Mouse (Mus musculus): ENCODE measurements around the gene Clasp2. TPM values are rescaled to one million over a fixed set of nuclear protein-coding genes. Genes with fewer than 3 reads are reported as not detected.

The Clasp2 gene
- total and polyA plus RNA-seq, 3 experiments = 28.7 to 209 (median 30.8) TPM

- peaks cover 14 to 23% of the 10 kb centered on the region in 2 experiments for H3K4me1 ChIP-seq (ENCODE audit: control insufficient read depth in 1 of 2, insufficient read depth in 2 of 2, low read length in 2 of 2)
- H3K4me3 ChIP-seq (ENCODE audit: control insufficient read depth in 1 of 2, insufficient read depth in 1 of 2, low read depth in 2 of 2, low read length in 2 of 2) = peak within 1 kb of the TSS; percentile 78 to 94
- DNase-seq (ENCODE audit: low read depth, low spot score) = peak; percentile 91
- peak; percentile 80 to 93; a peak in 3 of 4 replicates for TF ChIP-seq POLR2A (IDR thresholded peaks at IDR 0.05; ENCODE audit: control insufficient read depth in 1 of 2, insufficient read depth in 1 of 2, low read depth in 1 of 2, low read length in 2 of 2, poor library complexity in 1 of 2)
- peak; percentile 73 for TF ChIP-seq ZMIZ1 (IDR thresholded peaks at IDR 0.05; ENCODE audit: low read depth, low read length)
- no peak for TF ChIP-seq ZC3H11A (IDR thresholded peaks at IDR 0.05; ENCODE audit: low read depth, low read length)
- TF ChIP-seq GATA1 (IDR thresholded peaks at IDR 0.05; ENCODE audit: low read depth, low read length) = no peak
- peak; percentile 24; the same call in 1 of the 2 replicates for TF ChIP-seq KAT2A (conservative IDR thresholded peaks at IDR 0.05; ENCODE audit: low read depth, low read length)
- peak; percentile 74 for TF ChIP-seq HCFC1 (IDR thresholded peaks at IDR 0.05; ENCODE audit: low read depth, low read length)
- peak; percentile 48; the same call in 1 of the 2 replicates for TF ChIP-seq TCF12 (IDR thresholded peaks at IDR 0.05; ENCODE audit: low read depth, low read length)
- peak; percentile 72; the same call in 1 of the 2 replicates for TF ChIP-seq SIN3A (IDR thresholded peaks at IDR 0.05; ENCODE audit: low read length)
- TF ChIP-seq MAX (IDR thresholded peaks at IDR 0.05; ENCODE audit: low read length) = peak; percentile 95
- peak; percentile 71 to 94; a peak in 3 of 4 replicates for TF ChIP-seq USF2 (IDR thresholded peaks at IDR 0.05; ENCODE audit: borderline replicate concordance in 1 of 2, insufficient read depth in 1 of 2, low read depth in 1 of 2, low read length in 2 of 2)
- TF ChIP-seq ZKSCAN1 (IDR thresholded peaks at IDR 0.05; ENCODE audit: low read depth, low read length) = no peak
- TF ChIP-seq NELFE (IDR thresholded peaks at IDR 0.05; ENCODE audit: low read depth, low read length) = peak; percentile 89
- TF ChIP-seq CHD1 (IDR thresholded peaks at IDR 0.05; ENCODE audit: low read depth, low read length) = no peak
- 0 out of 2 replicates have a peak, but pooled peaks have one; percentile 25 for TF ChIP-seq ETS1 (IDR thresholded peaks at IDR 0.05; ENCODE audit: low read depth, low read length)
- TF ChIP-seq ELF1 (IDR thresholded peaks at IDR 0.05; ENCODE audit: low read depth, low read length) = peak; percentile 96
- TF ChIP-seq MXI1 (IDR thresholded peaks at IDR 0.05; ENCODE audit: low read depth, low read length) = peak; percentile 47; the same call in 1 of the 2 replicates
- TF ChIP-seq TAL1 (IDR thresholded peaks at IDR 0.05; ENCODE audit: low read length) = no peak
- TF ChIP-seq BHLHE40 (IDR thresholded peaks at IDR 0.05; ENCODE audit: borderline replicate concordance, low read depth, low read length) = peak; percentile 83
- peak; percentile 91 for TF ChIP-seq NRF1 (IDR thresholded peaks at IDR 0.05; ENCODE audit: insufficient read depth, low read depth, low read length, poor library complexity, severe bottlenecking)
- no peak for TF ChIP-seq RCOR1 (IDR thresholded peaks at IDR 0.05; ENCODE audit: low read depth, low read length)
- peak; percentile 99 for TF ChIP-seq USF1 (IDR thresholded peaks at IDR 0.05; ENCODE audit: low read depth, low read length)
- H3K27me3 ChIP-seq (ENCODE audit: control insufficient read depth in 1 of 2, insufficient read depth in 2 of 2, low read length in 2 of 2) = no peaks in the 10 kb centered on the region
- H3K9me3 ChIP-seq (replicated peaks; ENCODE audit: insufficient read depth, low read length) = no peaks in the 10 kb centered on the region
- peaks cover 49% of the 10 kb centered on the region for H3K79me2 ChIP-seq (ENCODE audit: control insufficient read depth, insufficient read depth, low read length, poor library complexity)
- H3K36me3 ChIP-seq (ENCODE audit: control insufficient read depth in 1 of 2, insufficient read depth in 2 of 2, low read length in 2 of 2) = peaks cover 0 to 23% of the 10 kb centered on the region in 2 experiments; a peak in 3 of 4 replicates
- H3K27ac ChIP-seq (ENCODE audit: control insufficient read depth, low read depth, low read length) = peak within 1 kb of the TSS; percentile 54
- H3K9ac ChIP-seq (ENCODE audit: control insufficient read depth, low read depth, low read length, poor library complexity, severe bottlenecking) = peak within 1 kb of the TSS; percentile 90
These were observed 33.6 kb upstream of the Clasp2 start, which contains the start of gene Pdcd6ip for GRCm38 (mm10) chr9:113707481-113708360. Gene Pdcd6ip, minus strand, starts transcription at chr9:113708259.

Data from MEL (cell line).